ENCODE assay signal across 10 mouse cellular contexts in genomic region chr12:6022490-6022889, GRCm38 (mm10).
"Had no signal": no experiment of that assay in that cellular context is flagged by ENCODE, and none has a peak within 500 bp of the region (broad histone marks: within the 10 kb centered on the region; RNA-seq: fewer than 3 reads in every experiment).

No protein-coding gene starts in this region.

- H3K4me3 ChIP-seq: limb, embryonic 13.5 days; midbrain, embryonic 12.5 days had no signal

- H3K27ac ChIP-seq: limb, embryonic 13.5 days; liver, embryonic 14.5 days; midbrain, embryonic 12.5 days; stomach, postnatal 0 days had no signal

- H3K36me3 ChIP-seq: limb, embryonic 13.5 days; midbrain, embryonic 12.5 days had no signal

- H3K9me3 ChIP-seq: limb, embryonic 13.5 days; midbrain, embryonic 12.5 days had no signal

- H3K9ac ChIP-seq: limb, embryonic 13.5 days; liver, embryonic 14.5 days; midbrain, embryonic 12.5 days had no signal

- H3K4me2 ChIP-seq: limb, embryonic 13.5 days; midbrain, embryonic 12.5 days had no signal

- H3K4me1 ChIP-seq: limb, embryonic 13.5 days; midbrain, embryonic 12.5 days had no signal

- H3K27me3 ChIP-seq: limb, embryonic 13.5 days; midbrain, embryonic 12.5 days had no signal

- DNase-seq: kidney, postnatal 36 days; layer of hippocampus, adult 9-11 months; layer of hippocampus, postnatal 36 days; lung, adult 18-20 months; right cerebral cortex, postnatal 25 days; thymus, postnatal 4 days had no signal
